ENCODE assay signal across 16 mouse cellular contexts in the genomic region with DNA sequence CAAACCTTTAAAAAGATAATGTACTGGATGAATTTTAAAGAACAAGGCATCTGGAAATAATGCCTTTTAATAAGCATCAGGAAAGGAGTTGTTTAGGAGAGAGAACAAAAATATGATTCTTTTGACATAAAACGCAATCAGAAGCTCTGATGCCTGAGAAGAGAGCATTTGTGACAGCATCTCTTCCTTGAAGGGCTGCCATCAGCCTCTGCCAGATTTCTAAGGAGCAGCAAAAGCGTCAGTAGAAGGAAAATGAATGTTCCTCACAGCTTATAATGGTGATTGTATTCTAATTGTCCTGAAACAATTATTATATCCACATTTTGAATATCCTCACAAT.
DNase-seq lines count a peak whose midpoint lies in the region; ATAC-seq lines count a peak whose summit lies in the region.
"Had no signal": no experiment of that assay in that cellular context is flagged by ENCODE, and none has a peak within 500 bp of the region (broad histone marks: within the 10 kb centered on the region; RNA-seq: fewer than 3 reads in every experiment).

No protein-coding gene starts in this region.

- H3K9me3 ChIP-seq in neural tube, embryonic 11.5 days (ENCODE audit: control insufficient read depth, low read length): no peaks in the 10 kb centered on the region
- no peaks in the 10 kb centered on the region for H3K9me3 ChIP-seq in forebrain, embryonic 16.5 days (ENCODE audit: control insufficient read depth, low read length)
- H3K9me3 ChIP-seq in midbrain, embryonic 10.5 days (replicated peaks): no peaks in the 10 kb centered on the region
- no peaks in the 10 kb centered on the region for H3K9me3 ChIP-seq in neural tube, embryonic 15.5 days (replicated peaks)

- H3K9ac ChIP-seq in neural tube, embryonic 11.5 days (ENCODE audit: low read length): no peak overlapping the region
- no peak overlapping the region; the same call in 1 of the 2 replicates for H3K9ac ChIP-seq in forebrain, embryonic 16.5 days (replicated peaks; ENCODE audit: low read depth, low read length)
- H3K9ac ChIP-seq in neural tube, embryonic 15.5 days (replicated peaks): no peak overlapping the region
- H3K9ac ChIP-seq: liver, embryonic 14.5 days had no signal

- H3K4me3 ChIP-seq in neural tube, embryonic 11.5 days (ENCODE audit: low read depth, low read length): no peak overlapping the region
- H3K4me3 ChIP-seq in forebrain, embryonic 16.5 days (replicated peaks; ENCODE audit: low read length): no peak overlapping the region; the same call in 1 of the 2 replicates
- peak overlapping the region; percentile 36; the same call in 1 of the 2 replicates for H3K4me3 ChIP-seq in midbrain, embryonic 10.5 days
- no peak overlapping the region for H3K4me3 ChIP-seq in neural tube, embryonic 15.5 days (replicated peaks)
- H3K4me3 ChIP-seq: gastrocnemius, adult 2 months had no signal

- H3K36me3 ChIP-seq in neural tube, embryonic 11.5 days (ENCODE audit: control insufficient read depth, insufficient read depth, low read length): no peaks in the 10 kb centered on the region
- H3K36me3 ChIP-seq in forebrain, embryonic 16.5 days (ENCODE audit: control insufficient read depth, insufficient read depth): no peaks in the 10 kb centered on the region
- no peaks in the 10 kb centered on the region for H3K36me3 ChIP-seq in midbrain, embryonic 10.5 days
- H3K36me3 ChIP-seq in neural tube, embryonic 15.5 days: no peaks in the 10 kb centered on the region

- no peaks in the 10 kb centered on the region for H3K4me1 ChIP-seq in neural tube, embryonic 11.5 days (ENCODE audit: control insufficient read depth, insufficient read depth, low read length)
- peaks cover 13% of the 10 kb centered on the region for H3K4me1 ChIP-seq in forebrain, embryonic 16.5 days (replicated peaks; ENCODE audit: control insufficient read depth, insufficient read depth, low read length)
- peaks cover 29% of the 10 kb centered on the region for H3K4me1 ChIP-seq in midbrain, embryonic 10.5 days
- peaks cover 11% of the 10 kb centered on the region for H3K4me1 ChIP-seq in neural tube, embryonic 15.5 days

- no peak for ATAC-seq in neural tube, embryonic 11.5 days (ENCODE audit: insufficient read depth, low FRiP score, low TSS enrichment)
- ATAC-seq in forebrain, embryonic 16.5 days: peak; percentile 44
- no peak for ATAC-seq in neural tube, embryonic 15.5 days (ENCODE audit: low FRiP score)
- ATAC-seq in CD4-positive, CD25-positive, alpha-beta regulatory T cell, adult 4 months: no peak
- ATAC-seq: activated CD4-positive, CD25-positive, alpha-beta regulatory T cell, adult 4 months; intestine, embryonic 16.5 days had no signal

- H3K4me2 ChIP-seq in neural tube, embryonic 11.5 days (ENCODE audit: low read depth): no peak overlapping the region
- peak overlapping the region; percentile 54 for H3K4me2 ChIP-seq in forebrain, embryonic 16.5 days (ENCODE audit: low read length)
- H3K4me2 ChIP-seq in neural tube, embryonic 15.5 days: peak overlapping the region; percentile 40; the same call in 1 of the 2 replicates

- DNase-seq in neural tube, embryonic 11.5 days (ENCODE audit: low spot score): no peak
- DNase-seq in neural tube, embryonic 10.5 days (ENCODE audit: extremely low spot score, low spot score): no peak
- no peak for DNase-seq in midbrain, embryonic 10.5 days (ENCODE audit: low spot score)
- DNase-seq in ovary, postnatal 14 days (ENCODE audit: low spot score): no peak
- DNase-seq in layer of hippocampus, adult 18-20 months (ENCODE audit: low spot score in 2 of 2): no peak
- DNase-seq: gastrocnemius, adult 2 months; heart, postnatal 14 days; lung, postnatal 36 days; thymus, postnatal 36 days had no signal

- H3K27me3 ChIP-seq in neural tube, embryonic 11.5 days (ENCODE audit: control insufficient read depth, insufficient read depth, low read length): no peaks in the 10 kb centered on the region
- H3K27me3 ChIP-seq in forebrain, embryonic 16.5 days (replicated peaks; ENCODE audit: control insufficient read depth, insufficient read depth, low read length): no peaks in the 10 kb centered on the region
- H3K27me3 ChIP-seq in midbrain, embryonic 10.5 days (ENCODE audit: low read depth, poor library complexity, severe bottlenecking): no peaks in the 10 kb centered on the region
- no peaks in the 10 kb centered on the region for H3K27me3 ChIP-seq in neural tube, embryonic 15.5 days (replicated peaks)

- 75% methylated on average over 2 of the region's 2 CpGs for WGBS in neural tube, embryonic 11.5 days
- whole genome bisulfite sequencing in forebrain, embryonic 16.5 days: 4% methylated on average over 2 of the region's 2 CpGs
- WGBS in midbrain, embryonic 10.5 days: 51% methylated on average over 2 of the region's 2 CpGs
- 33% methylated on average over 2 of the region's 2 CpGs for WGBS in neural tube, embryonic 15.5 days

- H3K27ac ChIP-seq in neural tube, embryonic 11.5 days (ENCODE audit: low read depth, low read length): peak overlapping the region; percentile 46; the same call in 1 of the 2 replicates
- H3K27ac ChIP-seq in forebrain, embryonic 16.5 days (ENCODE audit: low read length): peak overlapping the region; percentile 92
- peak overlapping the region; percentile 87 for H3K27ac ChIP-seq in midbrain, embryonic 10.5 days (replicated peaks)
- H3K27ac ChIP-seq in neural tube, embryonic 15.5 days (replicated peaks): peak overlapping the region; percentile 73
- H3K27ac ChIP-seq: gastrocnemius, adult 2 months; kidney, postnatal 0 days; liver, embryonic 14.5 days had no signal
